Mouse (Mus musculus): ENCODE results near the gene Zscan2.

Gene Zscan2

GRCm38 (mm10) chr7:80843910-80844640, 16.6 kb upstream of the Zscan2 start:
- no peak for DNase-seq

DNA sequence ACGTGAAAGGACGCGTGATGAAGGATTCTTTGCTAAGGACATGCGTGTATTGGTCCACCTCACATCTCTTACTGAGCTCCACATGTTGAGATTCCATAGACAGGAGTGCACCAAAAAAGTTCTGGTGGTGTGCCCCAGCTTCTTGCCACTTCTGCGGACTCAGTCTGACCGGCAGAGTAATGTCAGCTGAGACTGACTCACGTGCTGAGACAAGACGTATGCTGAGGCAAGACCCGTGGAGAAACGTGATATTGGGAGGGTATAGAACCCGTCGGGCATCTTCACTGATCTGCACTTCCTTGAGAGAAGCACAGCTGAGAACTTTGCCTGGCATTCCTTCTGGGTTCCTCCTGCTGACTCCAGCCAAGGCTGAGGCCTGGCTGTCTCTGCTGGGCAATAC, 16.0 kb upstream of the Zscan2 start:
- DNase-seq = no peak

- no peak for DNase-seq
Measured at GRCm38 (mm10) chr7:80845621-80846279, 15.0 kb upstream of the Zscan2 start.

GRCm38 (mm10) chr7:80846280-80846678, 14.4 kb upstream of the Zscan2 start:
- DNase-seq = no peak

DNA sequence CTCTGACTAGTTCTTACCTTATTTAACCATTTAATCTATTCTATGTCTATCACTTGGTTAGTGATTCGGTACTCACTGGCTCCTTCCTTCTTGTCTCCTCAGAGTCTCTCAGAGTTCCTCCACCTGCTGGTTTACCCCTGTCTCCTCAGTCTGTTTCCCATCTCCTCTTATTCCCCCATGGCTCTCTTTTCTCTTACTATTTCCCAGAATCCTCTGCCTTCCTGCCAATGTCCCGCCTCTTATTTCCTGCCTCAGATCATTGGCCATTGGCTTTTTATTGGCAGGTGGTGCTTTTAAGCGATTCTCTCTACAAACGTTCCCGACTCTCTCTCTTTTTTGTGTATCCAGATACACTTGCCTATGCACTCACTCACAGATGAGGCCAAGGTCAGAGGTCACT, 14.0 kb upstream of the Zscan2 start:
- no peak for DNase-seq

- no peak for DNase-seq
Measured at GRCm38 (mm10) chr7:80849267-80849666, 11.5 kb upstream of the Zscan2 start.

DNA sequence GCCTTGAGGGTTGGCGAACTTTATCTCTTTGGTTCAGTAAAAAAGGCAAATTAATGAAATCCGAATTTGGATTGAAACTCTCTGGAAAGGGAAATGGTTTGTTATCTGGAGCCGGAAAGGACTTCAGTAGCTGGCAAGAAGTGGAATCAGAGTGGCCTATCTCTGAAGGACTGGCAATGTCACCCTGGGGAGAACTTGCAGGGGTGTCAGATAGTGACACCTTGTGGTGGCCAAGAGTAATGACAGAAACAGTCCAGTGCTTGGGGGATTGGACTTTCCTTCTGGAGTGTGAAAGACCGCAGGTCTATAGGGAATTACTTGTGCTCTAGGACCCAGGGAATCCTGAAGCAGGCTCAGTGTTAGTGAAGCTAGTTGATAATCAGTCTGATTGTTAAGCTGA, 11.0 kb upstream of the Zscan2 start:
- no peak for DNase-seq

DNA sequence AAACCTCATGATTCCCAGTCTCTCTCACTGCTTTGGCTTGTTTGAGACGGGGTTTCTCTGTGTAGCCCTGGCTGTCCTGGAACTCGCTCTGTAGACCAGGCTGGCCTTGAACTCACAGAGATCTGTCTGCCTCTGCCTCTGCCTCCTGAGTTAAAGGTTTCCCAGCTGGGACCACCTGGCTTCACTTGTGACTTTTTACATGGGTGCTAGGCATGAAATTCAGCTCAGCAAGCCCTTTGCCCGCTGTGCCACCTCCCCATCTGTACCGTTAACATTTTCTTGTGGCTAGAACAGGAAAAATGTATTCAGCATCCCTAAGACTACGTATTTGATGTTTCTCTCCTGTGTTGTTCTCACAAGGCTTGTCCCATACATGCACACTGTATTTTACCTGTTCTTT, 10.2 kb upstream of the Zscan2 start:
- no peak for DNase-seq

GRCm38 (mm10) chr7:80853218-80853617, 7.5 kb upstream of the Zscan2 start:
- DNase-seq = no peak

DNA sequence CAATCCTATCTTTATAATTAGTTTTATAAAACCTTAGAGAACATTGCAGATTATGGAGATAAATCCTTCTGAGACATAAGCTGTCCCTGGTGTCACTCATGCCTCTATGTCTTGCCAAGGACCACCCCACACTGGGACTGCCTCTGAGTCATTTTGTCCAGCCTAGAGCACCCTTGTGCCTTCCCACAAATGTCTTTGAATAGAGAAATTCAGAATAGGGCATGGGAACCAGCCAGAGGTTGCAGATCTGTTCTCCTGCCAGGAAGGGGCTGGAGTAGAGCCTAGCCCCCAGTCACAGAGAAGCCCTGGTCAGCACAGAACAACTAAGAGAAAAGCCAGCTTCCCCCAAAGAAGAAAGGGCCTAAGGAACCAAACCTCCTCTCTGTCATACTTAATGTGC, 5.4 kb upstream of the Zscan2 start:
- DNase-seq = no peak

DNA sequence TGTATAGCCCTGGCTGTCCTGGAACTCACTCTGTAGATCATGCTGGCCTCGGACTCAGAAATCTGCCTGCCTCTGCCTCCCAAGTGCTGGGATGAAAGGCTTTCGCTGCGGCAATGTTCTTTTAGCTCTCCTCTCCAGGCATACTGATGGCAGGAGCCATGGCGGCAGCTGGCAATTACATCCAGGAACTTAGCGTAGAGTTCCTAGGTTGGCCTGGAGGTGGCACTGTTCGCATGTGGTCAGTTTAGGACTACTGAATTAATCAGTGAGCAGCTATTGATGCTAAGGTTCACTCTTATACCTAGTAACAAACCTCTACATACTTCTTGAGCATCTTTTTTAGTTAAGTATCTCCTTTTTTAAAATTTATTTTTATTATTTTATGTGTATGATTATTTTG, 3.5 kb upstream of the Zscan2 start:
- peak; percentile 80 for DNase-seq

DNA sequence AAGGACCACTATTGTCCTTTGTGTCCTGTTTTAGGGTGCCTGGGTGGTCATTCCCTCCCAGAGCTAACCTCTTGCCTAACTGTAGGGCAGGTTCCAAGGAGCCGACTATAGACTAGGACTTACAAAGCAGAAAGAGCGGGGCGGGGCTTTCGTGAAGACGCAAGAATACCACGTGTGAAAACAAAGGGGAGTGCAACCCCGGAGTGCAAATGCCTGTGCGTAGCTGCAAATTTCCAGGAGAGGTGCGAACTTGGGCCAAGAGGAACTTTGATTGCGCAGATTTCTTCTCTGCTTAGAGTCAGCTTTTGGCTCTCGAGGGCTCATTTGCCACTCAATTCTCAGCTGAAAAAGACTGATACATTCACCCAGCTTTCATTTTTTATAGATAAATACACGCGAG, 493 bp upstream of the Zscan2 start:
- DNase-seq = peak; percentile 74

- no peak for DNase-seq
Measured at GRCm38 (mm10) chr7:80862475-80862874, 1.8 kb downstream of the Zscan2 start.

- DNase-seq = no peak
Measured at GRCm38 (mm10) chr7:80863520-80863919, 2.8 kb downstream of the Zscan2 start.

GRCm38 (mm10) chr7:80864151-80864550, 3.4 kb downstream of the Zscan2 start:
- no peak for DNase-seq

DNA sequence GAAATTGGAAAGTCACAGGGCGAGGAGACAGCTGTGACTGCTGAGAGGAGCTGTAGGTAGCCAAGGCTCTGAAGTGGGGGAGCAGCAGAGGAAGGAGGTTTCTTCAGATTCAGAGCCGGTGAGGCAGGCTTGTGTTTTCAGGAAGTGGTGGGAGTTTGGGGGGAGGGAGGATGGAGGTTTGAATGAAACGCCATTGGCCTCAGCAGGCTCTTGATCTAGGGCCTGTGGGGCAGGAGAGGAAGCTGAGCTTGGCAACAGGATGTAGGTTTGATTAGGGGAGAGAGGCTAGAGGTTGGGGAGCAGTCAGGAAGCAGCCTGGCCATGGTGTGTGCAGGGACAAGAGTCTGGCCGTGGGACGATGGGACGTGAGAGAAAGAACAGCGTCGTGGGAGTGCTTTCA, 4.1 kb downstream of the Zscan2 start:
- DNase-seq = no peak

DNA sequence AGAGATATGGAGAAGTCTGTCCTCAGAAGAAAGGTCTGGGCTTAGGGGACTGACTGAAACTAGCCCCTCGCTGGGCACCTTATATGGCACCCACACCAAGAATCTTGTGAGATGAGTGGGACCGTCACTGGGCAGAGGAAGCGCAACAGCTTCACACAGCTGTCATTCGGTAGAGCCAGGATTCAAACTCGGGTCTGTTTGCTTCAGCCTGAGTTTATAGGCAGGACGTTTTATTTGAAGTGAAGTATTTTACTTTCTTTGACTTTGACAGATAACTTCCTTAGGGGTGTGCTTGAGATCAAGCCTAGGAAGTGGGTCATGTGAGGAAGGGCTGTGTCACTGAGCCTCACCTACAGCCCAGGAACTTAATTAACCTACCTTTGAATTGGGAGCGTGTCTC, 4.8 kb downstream of the Zscan2 start:
- no peak for DNase-seq

- peak; percentile 68 for DNase-seq
Measured at GRCm38 (mm10) chr7:80866514-80867147, 5.9 kb downstream of the Zscan2 start.

- no peak for DNase-seq
Measured at GRCm38 (mm10) chr7:80868686-80869085, 8.0 kb downstream of the Zscan2 start.

GRCm38 (mm10) chr7:80873038-80873437, 12.3 kb downstream of the Zscan2 start:
- no peak for DNase-seq

GRCm38 (mm10) chr7:80873631-80874030, 12.9 kb downstream of the Zscan2 start:
- no peak for DNase-seq

- DNase-seq = no peak
Measured at GRCm38 (mm10) chr7:80875727-80876126, 15.0 kb downstream of the Zscan2 start.

- peak; percentile 79 for DNase-seq
Measured at GRCm38 (mm10) chr7:80882830-80883505, 22.2 kb downstream of the Zscan2 start.

GRCm38 (mm10) chr7:80885666-80886065, 24.9 kb downstream of the Zscan2 start:
- DNase-seq = no peak
